Mouse (Mus musculus) adrenal gland, adult (tissue): ENCODE results near the gene Galnt18.

Experiments
- DNase-seq, 2 experiments: peaks; one replicate each; pipeline ENCODE4 v3.0.0; 2022 to 2023; ENCODE audit warnings: low spot score in 1 of 2; ENCODE audit not compliant: inconsistent age in 2 of 2

Galnt18 gene

DNA sequence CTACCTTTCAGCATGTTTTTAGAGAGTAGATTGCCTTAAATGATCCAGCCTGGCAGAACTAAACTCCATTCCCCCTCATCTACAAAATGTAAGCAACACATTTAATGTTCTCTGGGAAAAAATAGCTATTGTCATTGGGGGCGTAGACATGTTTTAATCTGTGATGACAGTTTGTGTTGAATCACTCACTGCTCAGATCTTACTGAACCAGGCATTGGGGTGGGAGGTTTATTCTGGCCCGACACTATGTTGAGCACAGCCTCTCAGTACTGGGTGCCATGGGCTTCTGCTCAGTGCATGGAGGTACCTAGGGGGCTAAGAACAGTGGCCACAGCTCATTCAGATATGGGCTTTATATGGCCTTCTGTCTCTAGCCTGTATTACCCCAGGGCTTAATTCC is 207.4 kb downstream of the Galnt18 start:
- no peak for DNase-seq

DNA sequence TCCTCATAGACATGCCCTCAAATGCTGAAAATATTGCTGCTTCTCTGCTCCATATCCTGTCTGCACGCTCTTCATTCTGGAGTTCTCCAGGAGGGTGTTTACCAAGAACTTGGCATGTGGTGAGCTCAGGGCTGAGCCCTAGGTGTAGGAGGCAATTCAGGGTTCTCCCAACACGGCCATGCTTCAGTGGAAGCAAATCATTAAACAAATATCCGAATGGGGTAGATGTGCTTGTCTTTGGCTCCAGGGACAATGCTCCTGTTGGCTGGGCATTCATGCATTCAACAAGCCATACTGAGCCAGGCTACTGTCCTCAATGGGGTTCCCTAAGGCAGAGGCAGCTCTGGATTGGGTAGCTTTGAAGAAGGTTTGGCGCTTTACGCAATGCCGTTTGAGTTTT is 212.9 kb downstream of the Galnt18 start:
- DNase-seq, result no peak

DNA sequence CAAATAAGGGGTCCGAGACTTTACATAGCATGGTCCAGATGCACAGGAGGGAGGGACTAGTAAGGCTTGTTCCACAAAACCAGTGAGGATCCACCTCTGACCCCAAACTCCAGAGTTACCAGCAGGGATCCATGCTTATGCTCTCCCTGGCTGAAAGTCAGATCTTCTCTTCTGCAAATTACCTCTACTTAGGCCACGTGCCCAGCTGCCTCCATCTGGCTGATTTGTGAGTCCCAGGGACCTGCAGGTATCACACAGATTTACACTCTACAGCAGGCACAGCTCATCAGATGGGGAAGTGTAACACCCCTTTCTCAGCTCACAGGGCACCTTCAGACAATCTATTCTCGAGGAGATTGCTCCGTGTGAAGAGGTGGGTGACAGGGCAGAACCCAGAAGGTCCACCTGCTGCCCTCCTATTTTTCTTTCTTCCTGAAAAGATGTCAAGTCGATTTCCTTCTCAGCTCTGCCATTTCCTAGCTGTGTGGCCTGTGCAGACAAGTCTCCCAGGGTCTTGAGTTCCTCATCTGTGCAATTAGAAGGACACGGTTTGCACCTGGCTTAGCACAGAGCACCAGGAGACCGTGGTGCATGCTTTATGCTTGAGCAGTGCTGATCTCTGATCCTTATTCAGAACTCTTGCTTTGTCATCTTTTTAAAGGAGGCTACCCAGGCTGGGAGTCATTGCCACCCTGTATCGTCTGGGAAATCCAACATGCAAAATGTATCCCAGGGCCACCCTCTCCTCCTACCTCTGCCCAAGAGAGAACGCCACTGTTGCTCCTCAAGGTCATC is 216.3 kb downstream of the Galnt18 start:
- no peak for DNase-seq

DNA sequence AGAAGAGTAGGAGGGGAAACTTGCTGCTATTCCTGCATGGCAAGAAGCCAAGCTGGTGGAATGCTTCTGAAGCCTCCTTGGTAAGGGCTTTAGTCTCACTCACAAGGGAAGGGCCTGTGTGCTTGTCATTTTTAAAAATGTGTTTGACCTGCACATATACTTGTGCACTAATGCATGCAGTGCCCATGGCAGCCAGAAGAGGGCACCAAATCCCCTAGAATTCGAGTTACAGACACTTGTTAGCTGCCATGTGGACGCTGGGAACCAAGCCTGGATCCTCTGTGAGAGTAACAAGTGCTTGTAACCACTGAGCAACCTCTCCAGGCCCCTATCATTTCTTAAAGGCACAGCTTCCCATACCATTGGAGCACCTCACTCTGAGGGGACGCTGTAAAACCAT is 219.7 kb downstream of the Galnt18 start:
- no peak for DNase-seq

DNA sequence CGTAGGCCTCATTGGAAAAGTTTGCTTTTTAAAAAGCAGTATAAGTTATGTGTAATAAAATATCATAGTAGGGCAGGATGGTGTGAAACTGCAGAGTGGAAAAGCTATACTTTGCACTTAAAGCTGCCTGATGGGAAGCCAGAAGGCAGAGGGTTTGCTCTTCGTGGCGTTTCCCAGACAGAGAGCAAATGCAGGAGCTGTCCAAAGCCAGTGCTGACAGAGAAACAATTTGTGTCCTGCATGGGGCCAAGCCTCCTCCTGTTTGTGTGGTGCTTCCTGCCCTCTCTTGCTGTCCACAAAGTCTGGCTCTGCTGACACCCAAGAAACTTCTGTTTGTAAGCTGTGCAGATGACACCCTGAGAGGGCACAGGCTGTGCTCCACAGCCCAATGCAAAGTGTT is 220.8 kb downstream of the Galnt18 start:
- no peak for DNase-seq

DNA sequence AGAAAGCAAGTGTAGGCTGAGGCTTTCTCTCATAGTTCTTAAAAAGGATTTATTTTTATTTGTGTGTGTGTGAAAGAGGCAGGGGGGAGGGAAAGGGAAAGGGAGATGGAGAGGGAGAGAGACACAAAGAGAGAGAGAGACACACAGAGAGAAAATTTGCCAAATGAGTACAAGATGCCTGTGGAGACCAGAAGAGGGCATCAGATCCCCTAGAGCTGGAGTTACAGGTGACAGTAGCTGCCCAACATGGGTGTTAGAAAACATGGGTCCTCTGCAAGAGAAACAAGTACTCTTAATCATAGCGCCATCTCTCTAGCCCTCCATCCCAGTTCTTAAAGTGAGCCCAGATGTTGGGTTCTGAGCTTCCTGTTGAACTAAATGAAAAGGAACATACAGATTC is 228.8 kb downstream of the Galnt18 start:
- DNase-seq, result peak in 1 of 2 experiments; percentile 46

DNA sequence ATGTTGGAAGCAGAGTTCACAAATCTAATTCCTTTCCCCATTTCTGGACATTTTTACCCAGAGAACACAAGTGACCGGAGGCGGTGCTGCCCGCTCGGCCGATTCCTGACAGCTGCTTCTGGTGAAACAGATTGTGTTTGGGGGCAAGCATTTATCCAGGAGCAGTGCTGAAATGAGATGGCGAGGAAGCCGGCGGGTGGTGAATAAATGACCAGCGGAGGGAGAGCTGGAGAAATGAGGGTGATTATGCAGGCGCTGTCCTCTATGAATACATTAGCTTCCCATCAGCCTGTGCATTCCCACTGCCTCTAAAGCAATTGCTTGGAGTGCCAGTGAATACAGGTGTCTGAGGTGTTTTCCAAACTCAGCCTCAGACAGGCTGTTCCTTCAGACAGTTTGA is 232.7 kb downstream of the Galnt18 start:
- no peak for DNase-seq

DNA sequence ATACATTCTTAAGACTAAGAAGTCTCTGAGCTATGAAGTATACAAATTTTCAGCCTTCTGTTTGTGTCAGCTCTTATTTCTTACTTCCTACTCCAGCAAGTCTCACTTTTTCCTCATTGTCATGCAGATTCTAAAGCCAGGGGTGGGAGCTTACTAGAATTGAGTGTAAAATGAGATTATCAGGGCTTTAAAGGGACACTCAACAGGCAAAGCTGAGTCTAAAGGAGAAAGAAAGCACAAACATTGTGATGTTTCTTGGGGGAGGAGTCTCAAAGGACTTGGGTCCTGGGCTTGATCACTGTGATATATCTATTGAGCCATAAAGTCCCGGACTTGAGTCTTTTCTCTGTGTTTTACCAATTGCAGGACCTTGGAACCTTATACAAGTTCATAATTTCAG is 234.2 kb downstream of the Galnt18 start:
- DNase-seq, result no peak

DNA sequence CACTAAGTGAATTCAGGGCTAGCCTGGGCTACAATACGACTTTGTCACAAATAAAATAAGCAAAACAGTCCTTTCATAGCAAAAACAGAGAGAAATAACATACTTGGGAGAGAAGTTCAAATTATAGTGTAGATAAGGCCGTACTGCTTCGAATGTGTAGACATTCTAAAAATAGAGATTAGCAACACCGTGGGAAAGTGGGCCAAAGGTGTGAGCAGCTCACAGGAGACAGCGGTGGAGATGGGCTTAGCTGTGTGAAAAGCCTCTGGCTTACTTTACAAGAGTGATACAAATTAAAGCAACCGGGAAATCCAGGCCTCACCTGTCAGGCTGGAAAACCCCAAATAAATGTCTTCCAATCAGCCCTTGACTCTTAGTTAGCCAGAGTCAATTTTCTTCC is 241.8 kb downstream of the Galnt18 start:
- no peak for DNase-seq

DNA sequence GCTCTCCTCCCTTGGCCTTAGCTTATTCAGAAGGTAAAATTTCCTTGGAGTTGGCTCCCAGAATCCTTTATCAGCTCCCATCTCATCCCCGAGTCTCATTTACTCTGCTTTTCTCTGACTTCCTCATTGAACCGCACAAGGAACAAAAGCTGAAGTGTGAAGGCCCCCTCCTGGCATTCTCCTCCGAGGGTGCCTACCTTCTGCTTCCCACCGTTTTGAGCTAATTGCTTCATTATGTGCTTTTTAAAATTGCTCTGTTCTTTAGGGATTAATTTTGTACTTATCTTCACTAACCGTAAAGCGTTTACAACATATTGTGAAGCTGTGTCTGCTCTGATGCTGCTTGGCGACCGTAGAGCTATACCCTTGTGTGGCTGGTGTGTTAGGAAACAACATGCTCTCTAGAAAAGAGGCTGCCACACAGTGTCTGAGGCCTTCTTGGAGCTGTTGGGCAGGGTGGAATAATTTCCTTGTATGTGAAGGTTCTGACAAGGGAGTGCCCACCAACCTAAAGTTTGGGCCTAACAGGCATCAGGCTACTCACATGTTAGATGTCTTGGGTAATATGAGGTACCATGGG is 244.9 kb downstream of the Galnt18 start:
- no peak for DNase-seq

DNA sequence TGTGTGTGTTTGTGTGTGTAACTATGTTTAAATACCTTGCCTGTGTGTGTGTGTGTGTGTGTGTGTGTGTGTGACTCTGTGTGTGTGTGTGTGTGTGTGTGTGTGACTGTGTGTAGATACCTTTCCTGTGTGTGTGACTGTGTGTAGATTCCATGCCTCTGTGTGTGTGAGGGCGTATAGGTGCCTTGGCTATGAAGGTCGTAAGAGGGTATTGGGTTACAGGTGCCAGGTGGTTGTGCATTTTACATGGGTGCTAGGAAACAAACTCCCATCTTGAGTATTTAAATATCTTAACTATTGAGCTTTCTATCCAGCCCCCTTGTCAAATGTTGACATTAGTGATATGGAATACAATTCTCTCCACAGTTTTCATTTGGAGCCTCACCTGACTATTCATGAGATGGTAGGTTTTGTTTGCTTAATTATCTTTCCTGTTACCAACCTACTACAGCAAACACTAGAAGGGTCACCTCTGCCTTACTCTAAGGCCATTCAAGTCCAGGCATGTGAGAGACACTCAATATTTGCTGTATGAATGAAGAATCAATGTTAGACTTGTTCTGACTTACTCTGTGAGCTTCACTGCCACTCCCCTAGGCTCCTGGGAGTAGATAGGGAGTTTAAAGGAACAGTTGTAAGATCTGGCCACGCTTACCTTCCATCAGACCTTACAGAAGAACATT is 250.7 kb downstream of the Galnt18 start:
- no peak for DNase-seq

DNA sequence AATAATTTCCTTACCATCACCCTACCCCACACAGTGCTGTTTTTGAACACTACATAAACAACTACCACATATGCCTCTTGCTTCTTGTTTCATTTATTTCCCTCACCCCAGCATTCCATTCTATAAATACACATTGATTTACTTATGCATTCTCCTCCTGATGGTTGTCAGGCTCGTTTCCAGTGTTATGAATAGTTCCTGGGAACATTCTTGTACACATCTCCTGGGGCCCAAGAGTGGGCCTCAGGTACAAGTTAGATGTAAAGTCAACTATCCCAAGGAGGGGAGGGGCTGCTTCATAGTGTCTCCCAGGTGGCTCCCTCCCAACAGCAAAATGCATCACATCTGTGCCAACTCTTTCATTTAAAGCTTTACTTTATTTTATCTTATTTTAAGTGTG is 251.3 kb downstream of the Galnt18 start:
- DNase-seq, result no peak

DNA sequence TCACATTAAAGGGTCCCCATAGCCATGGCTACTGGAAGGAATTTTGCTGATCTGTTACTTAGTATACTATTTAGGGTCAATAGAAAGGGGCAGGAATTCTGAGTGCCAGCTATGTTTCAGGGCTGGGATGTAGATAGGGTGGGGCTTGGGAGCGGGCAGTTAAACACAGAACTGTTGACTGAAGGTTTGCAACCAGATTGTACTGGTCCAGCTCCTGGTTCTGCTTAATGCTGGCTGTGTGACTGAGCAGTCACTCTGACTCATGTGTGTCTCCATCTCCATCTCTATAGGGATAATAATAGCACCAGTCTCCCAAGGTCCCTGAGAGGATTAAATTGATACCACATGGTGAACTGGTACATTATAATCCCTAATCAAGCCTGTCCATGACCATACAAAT is 258.9 kb downstream of the Galnt18 start:
- no peak for DNase-seq

DNA sequence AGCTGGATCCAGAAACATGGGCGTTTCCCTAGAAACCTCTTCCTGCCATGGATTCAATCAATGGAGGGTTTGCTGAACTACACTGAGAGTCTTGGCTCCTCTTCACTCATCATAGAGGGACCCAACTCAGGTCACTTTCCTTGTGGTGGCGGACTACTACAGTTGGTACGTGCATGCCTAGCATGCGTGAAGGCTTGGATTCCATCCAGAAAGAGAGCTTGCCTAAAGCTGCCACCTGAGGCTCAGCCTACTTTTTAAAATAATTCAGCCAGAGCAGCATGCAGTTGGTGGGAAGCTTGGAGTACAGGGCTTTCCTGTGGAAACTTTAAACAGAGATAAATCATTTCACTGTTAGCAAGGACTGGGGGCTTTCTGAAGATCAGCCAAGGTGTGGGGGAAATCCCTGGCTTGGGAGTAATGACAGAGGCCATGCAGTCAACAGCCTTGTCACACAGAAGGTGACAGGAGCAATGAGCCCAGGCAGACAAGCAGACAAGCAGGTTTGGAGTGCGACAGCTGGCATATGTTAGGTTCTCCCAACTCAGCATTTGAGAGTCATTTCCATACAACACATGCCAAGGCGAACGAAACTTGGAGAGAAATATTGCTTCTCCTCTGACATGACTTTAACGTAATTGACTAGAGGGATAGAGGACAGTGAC is 261.1 kb downstream of the Galnt18 start:
- DNase-seq, result no peak

DNA sequence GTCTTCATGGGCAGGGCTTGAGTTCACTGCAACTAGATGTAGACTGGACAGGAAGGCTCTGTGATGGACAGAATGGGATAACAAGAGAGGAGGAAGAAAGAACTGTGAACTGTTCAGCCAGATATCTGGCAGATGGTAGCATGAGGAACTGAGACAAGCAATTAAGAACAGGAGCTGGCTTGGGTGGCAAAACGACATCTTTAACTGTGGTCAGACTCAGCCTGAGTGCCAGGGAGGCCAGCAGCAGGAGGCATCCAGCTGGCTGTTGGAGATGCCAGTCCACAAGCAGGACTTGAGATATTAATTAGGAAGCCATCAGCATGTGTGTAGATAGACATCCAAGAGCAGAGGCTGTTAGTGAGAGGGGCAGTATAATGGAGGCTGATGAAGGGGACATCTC is 262.9 kb downstream of the Galnt18 start:
- no peak for DNase-seq

DNA sequence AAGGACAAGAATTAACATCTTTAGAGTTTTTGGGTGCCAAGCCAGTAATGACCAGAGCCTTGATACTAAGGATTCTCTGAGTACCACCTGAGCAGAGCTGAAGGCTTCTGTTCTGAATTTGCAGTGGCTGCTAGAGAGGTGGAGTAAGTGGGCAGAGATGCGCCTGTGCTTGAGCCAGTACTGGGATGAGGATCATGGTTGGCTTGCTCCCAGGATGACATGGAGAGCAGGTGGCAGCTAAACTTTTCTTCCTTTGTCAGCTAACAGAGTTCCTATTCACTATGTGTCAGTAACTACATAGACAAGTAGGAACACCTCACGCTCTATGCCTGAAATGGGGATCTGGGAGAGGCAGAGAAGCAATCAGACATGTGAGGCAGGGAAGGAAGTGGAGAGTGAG is 264.3 kb downstream of the Galnt18 start:
- no peak for DNase-seq

DNA sequence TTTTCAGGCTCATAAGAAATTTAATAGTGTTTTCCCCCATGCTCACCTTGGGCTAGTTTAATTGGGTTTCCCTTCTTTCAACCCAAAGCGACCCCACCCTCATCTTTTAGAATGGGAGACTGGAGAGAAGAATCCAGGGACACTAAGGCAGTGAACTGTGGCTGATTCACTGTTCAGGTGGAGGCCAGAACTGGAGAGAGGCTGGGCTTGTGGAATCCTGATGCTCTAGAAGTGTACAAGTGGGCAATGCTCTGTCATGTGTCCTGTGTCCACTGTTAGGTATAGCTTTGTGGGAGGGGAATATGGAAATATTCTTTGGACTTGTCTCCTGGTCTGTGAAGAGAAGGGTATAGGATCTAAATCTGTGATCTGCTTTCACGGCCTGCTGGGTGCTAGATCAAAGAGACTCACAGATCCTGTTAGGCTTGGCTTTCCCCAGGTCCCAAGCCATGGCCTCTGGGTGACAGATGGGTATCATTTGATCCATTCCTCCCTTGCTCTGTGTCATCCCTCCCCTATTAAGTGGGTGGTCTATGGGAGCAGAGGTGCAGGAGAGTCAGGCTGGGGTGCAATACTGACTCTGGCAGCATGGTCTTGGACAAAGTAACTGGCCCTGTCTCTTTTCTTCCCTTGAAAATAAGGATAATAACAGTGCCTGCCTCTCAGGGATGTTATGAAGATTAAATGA is 270.5 kb downstream of the Galnt18 start:
- DNase-seq, result no peak

DNA sequence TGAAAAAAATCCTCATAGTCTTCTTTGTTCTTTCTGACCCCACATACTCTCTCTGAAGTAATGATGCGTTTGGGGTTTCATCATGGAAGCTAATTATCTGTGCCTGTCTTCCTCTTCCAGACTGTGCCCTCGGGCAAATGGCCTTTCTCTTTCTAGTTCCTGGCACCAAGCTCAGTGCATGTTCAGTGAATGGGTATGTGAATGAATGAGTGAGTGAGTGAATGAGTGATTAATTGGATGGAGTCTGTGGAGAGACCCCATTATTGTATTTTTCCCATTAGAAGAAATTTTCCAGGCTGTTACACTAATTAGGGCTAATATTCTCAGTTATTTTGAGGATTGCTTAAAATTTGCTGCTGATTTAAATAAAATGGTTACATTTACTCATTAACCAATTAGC is 279.2 kb downstream of the Galnt18 start:
- no peak for DNase-seq

DNA sequence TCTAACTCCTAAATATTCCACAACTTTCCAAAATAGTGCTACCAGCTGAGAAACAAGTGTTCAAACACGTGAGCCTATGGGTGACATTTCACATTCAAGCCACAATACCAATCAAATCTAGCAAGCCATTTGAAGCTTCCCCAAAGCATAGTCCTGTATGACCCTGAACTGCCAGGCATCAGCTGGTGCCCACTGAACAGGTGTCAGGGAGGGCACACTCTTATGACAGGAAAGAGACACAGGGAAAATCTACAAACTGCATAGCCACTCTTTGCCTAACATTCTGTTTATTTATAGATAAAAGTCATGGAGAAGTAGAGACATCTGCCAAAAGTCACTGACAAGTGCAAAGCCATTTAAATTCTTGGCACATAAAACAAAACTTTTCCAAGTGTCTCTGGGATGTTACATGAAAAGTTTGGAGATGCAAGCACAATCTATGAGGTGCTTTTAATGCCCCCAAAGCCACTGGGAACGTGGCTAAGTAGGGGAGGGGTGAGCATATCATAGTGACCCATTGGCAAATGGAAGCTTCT is 280.5 kb downstream of the Galnt18 start:
- no peak for DNase-seq

DNA sequence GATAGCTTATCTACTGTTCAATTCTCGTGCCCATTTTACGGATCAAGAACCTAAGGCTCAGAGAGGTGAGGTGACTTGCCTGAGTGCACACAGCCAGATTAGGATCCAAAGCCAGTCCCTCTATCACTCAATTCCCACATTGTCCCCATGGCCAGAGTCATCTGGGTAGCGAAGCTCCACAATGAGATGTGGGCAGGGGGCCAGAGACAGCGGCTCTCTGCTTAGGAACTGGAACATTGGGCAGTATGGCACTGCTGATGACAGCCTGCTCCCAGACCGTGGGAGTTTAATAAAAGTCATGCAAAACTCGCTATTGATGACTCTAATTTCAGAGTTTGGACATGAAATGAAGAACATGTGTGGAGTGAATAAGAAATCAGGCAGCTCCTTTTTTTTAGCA is 282.6 kb downstream of the Galnt18 start:
- no peak for DNase-seq
